Mouse (Mus musculus) stomach, embryonic 16.5 days (tissue): Measurements from ENCODE around the gene Olfr888. TPM values are rescaled to one million over a fixed set of nuclear protein-coding genes. Genes with fewer than 3 reads are reported as not detected.

ENCODE experiments used
- ATAC-seq: fragments of 200-750 bp; cut with Nextera tagmentation; 2 replicates; pipeline ENCODE4 v1.8.0; 2017; ENCODE audit warnings: moderate number of reproducible peaks, moderate TSS enrichment; ENCODE audit not compliant: insufficient read depth, low FRiP score
- H3K27ac ChIP-seq: fragments of 300-500 bp; sonication (generic); 2 replicates; pipeline ENCODE4 v1.5.1; 2014; ENCODE audit warnings: low read length
- H3K27me3 ChIP-seq: fragments of 300-500 bp; sonication (generic); 2 replicates; pipeline ENCODE4 v1.6.1; 2014; ENCODE audit warnings: low read length, control low read depth, mixed read lengths; ENCODE audit not compliant: control insufficient read depth, insufficient read depth
- H3K36me3 ChIP-seq: fragments of 300-500 bp; sonication (generic); 2 replicates; pipeline ENCODE4 v1.6.1; 2014; ENCODE audit warnings: low read length; ENCODE audit not compliant: control insufficient read depth, insufficient read depth
- H3K4me1 ChIP-seq: fragments of 300-500 bp; sonication (generic); 2 replicates; pipeline ENCODE4 v1.6.1; 2014; ENCODE audit warnings: low read length, control low read depth, mixed read lengths; ENCODE audit not compliant: control insufficient read depth, insufficient read depth
- H3K4me2 ChIP-seq: fragments of 300-500 bp; sonication (generic); 2 replicates; pipeline ENCODE4 v1.6.1; 2014; ENCODE audit warnings: low read depth, low read length, mixed read lengths
- H3K4me3 ChIP-seq: fragments of 300-500 bp; sonication (generic); replicated peaks from 2 replicates; pipeline ENCODE4 v1.5.1; 2014; ENCODE audit warnings: mild to moderate bottlenecking, low read length
- H3K9ac ChIP-seq: fragments of 300-500 bp; sonication (generic); 2 replicates; pipeline ENCODE4 v1.6.1; 2014; ENCODE audit warnings: low read length
- H3K9me3 ChIP-seq: fragments of 300-500 bp; sonication (generic); replicated peaks from 2 replicates; pipeline ENCODE4 v1.6.1; 2016; ENCODE audit warnings: low read length, control low read depth; ENCODE audit not compliant: control insufficient read depth
- WGBS: fragments of 180-500 bp; shearing (Covaris S2); extraction: QIAGEN DNeasy Blood & Tissue Kit; methylation state at CpG from one replicate; pipeline ENCODE4 v1.1.7; 2014; 5-methylcytosine and 5-hydroxymethylcytosine counted together
- polyA plus RNA-seq: library from polyadenylated mRNA; unstranded; fragments of >200 nt; fragmentation: Nextera tagmentation; extraction: Ambion mirVana; gene quantifications from 2 replicates; pipeline ENCODE4 v1.2.1, GENCODE M21; 2015

The Olfr888 gene
- polyA plus RNA-seq: not detected in 2 replicates

DNA sequence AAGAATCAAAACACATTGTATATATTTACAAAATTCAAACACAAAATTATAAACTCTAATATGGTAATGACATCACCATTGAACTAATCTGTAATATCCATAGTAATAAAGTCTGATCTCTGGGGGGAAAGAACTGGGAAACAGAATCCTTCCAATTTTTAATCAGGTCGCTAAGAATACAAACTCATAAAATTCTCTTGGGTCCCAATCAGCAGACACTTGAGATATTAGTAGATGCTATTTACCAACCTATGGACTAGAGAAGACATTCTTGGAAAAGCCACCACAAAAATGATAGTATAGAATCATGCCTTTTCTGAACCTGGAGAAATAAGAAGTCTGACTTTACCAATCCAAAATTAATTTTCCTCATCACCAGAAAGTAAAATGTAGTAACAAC, at the start of gene Olfr888:
TSS of gene Olfr888 (plus strand) at position 301 of the 400 bp plus-strand sequence.
- ATAC-seq: no peak
- no peaks in the 10 kb centered on the region for H3K4me1 ChIP-seq
- 72% methylated on average over 1 of the region's 1 CpGs for WGBS

DNA sequence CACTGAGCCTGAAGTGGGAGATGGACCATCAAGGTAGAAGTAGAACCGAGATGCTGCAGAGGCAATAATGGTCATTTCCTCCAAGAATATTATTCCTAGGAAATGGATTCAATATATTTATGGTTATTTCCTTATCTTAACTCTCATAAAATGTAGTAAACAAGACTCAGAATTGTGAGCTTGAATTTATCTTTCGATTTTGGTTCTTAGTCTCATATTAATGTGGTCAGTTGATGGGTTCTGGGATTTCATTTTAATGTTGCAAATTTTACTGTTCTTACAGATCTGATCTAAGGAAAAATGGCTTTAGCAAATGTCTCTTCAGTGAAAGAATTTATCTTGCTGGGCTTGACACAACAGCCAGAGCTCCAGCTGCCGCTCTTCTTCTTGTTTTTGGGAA, 46.9 kb upstream of the Olfr888 start, which contains the start of gene Olfr885:
TSS of gene Olfr885 (plus strand) at position 301 of the 400 bp plus-strand sequence.
- H3K4me1 ChIP-seq: no peaks in the 10 kb centered on the region
- no peak within 1 kb of the TSS for H3K9ac ChIP-seq
- H3K27me3 ChIP-seq: no peaks in the 10 kb centered on the region
- H3K27ac ChIP-seq: no peak within 1 kb of the TSS
- no peak for ATAC-seq
- H3K36me3 ChIP-seq: no peaks in the 10 kb centered on the region
- no peaks in the 10 kb centered on the region for H3K9me3 ChIP-seq
- no peak within 1 kb of the TSS for H3K4me3 ChIP-seq
- 84% methylated on average over 3 of the region's 3 CpGs for WGBS
- H3K4me2 ChIP-seq: no peak within 1 kb of the TSS

More for the DNA sequence above, at the start of gene Olfr888:
- H3K27me3 ChIP-seq: no peaks in the 10 kb centered on the region
- H3K4me2 ChIP-seq: no peak within 1 kb of the TSS
- H3K9ac ChIP-seq: no peak within 1 kb of the TSS
- H3K27ac ChIP-seq: no peak within 1 kb of the TSS
- H3K4me3 ChIP-seq: no peak within 1 kb of the TSS
- no peaks in the 10 kb centered on the region for H3K9me3 ChIP-seq
- no peaks in the 10 kb centered on the region for H3K36me3 ChIP-seq

- H3K36me3 ChIP-seq: no peaks in the 10 kb centered on the region
- H3K27me3 ChIP-seq: no peaks in the 10 kb centered on the region
- H3K4me2 ChIP-seq: no peak within 1 kb of the TSS
- no peak within 1 kb of the TSS for H3K9ac ChIP-seq
- ATAC-seq: no peak
- no peak within 1 kb of the TSS for H3K27ac ChIP-seq
- H3K9me3 ChIP-seq: no peaks in the 10 kb centered on the region
- no peak within 1 kb of the TSS for H3K4me3 ChIP-seq
- H3K4me1 ChIP-seq: no peaks in the 10 kb centered on the region
- WGBS: 73% methylated on average over 1 of the region's 1 CpGs
These were observed 24.2 kb upstream of the Olfr888 start, which contains the start of gene Olfr887 for GRCm38 (mm10) chr9:38083772-38084171. TSS of gene Olfr887 (plus strand) at chr9:38084072.

GRCm38 (mm10) chr9:38114898-38115297, 7.0 kb downstream of the Olfr888 start, which contains the start of gene Olfr889:
TSS of gene Olfr889 (plus strand) at chr9:38115198.
- H3K4me2 ChIP-seq: no peak within 1 kb of the TSS
- H3K27me3 ChIP-seq: no peaks in the 10 kb centered on the region
- H3K36me3 ChIP-seq: no peaks in the 10 kb centered on the region
- no peak within 1 kb of the TSS for H3K4me3 ChIP-seq
- no peak within 1 kb of the TSS for H3K9ac ChIP-seq
- ATAC-seq: no peak
- no peaks in the 10 kb centered on the region for H3K4me1 ChIP-seq
- no peak within 1 kb of the TSS for H3K27ac ChIP-seq
- no peaks in the 10 kb centered on the region for H3K9me3 ChIP-seq

- Histone ChIP-seq H3K4me1 (no peaks in the 10 kb centered on the region), H3K9ac (no peak within 1 kb of the TSS), H3K36me3 (no peaks in the 10 kb centered on the region), H3K4me3 (no peak within 1 kb of the TSS), H3K4me2 (no peak within 1 kb of the TSS), H3K9me3 (no peaks in the 10 kb centered on the region), H3K27me3 (no peaks in the 10 kb centered on the region), H3K27ac (no peak within 1 kb of the TSS)
- ATAC-seq: no peak
These were observed 34.3 kb downstream of the Olfr888 start, which contains the start of gene Olfr890 for GRCm38 (mm10) chr9:38142217-38142616. TSS of gene Olfr890 (plus strand) at chr9:38142517.

Other genes with a start within 250 kb of the Olfr888 start
- gene Olfr145, start 211.4 kb upstream of the Olfr888 start, polyA plus RNA-seq: not detected in 2 replicates
- not detected in 2 replicates for gene Olfr878, start 190.3 kb upstream of the Olfr888 start, polyA plus RNA-seq
- not detected in 2 replicates for gene Olfr881, start 116.3 kb upstream of the Olfr888 start, polyA plus RNA-seq
- gene Olfr883, start 82.3 kb upstream of the Olfr888 start, polyA plus RNA-seq: not detected in 2 replicates
- gene Olfr884, start 61.6 kb upstream of the Olfr888 start, polyA plus RNA-seq: not detected in 2 replicates
- not detected in 2 replicates for gene Olfr885, start 46.8 kb upstream of the Olfr888 start, polyA plus RNA-seq
- gene Olfr887, start 24.1 kb upstream of the Olfr888 start, polyA plus RNA-seq: not detected in 2 replicates
- 0.04 and 0.05 TPM in 2 replicates for gene Olfr889, start 7.1 kb downstream of the Olfr888 start, polyA plus RNA-seq
- gene Olfr890, start 34.4 kb downstream of the Olfr888 start, polyA plus RNA-seq: 0.03 TPM in 1 of 2 replicates, not detected in the other
- not detected in 2 replicates for gene Olfr891, start 72.7 kb downstream of the Olfr888 start, polyA plus RNA-seq
- 0.06 TPM in 1 of 2 replicates, not detected in the other for gene Olfr893, start 100.2 kb downstream of the Olfr888 start, polyA plus RNA-seq
- not detected in 2 replicates for gene Olfr894, start 109.9 kb downstream of the Olfr888 start, polyA plus RNA-seq
- gene Olfr143, start 144.6 kb downstream of the Olfr888 start, polyA plus RNA-seq: not detected in 2 replicates
- not detected in 2 replicates for gene Olfr895, start 159.7 kb downstream of the Olfr888 start, polyA plus RNA-seq
- gene Olfr896-ps1, start 183.0 kb downstream of the Olfr888 start, polyA plus RNA-seq: not detected in 2 replicates
- not detected in 2 replicates for gene Olfr25, start 220.9 kb downstream of the Olfr888 start, polyA plus RNA-seq
- not detected in 2 replicates for gene Olfr898, start 240.3 kb downstream of the Olfr888 start, polyA plus RNA-seq